Mouse (Mus musculus) brain, embryonic 14.5 days (tissue): ENCODE measurements around the gene Wbp2.

ENCODE experiments used
- CTCF ChIP-seq: fragments of 200-500 bp; IDR thresholded peaks from 2 replicates; pipeline ENCODE4 v1.5.1; 2012; ENCODE audit warnings: inconsistent platforms, mild to moderate bottlenecking, moderate library complexity, borderline replicate concordance; ENCODE audit not compliant: insufficient read depth, insufficient read length; ENCODE audit errors: extremely low read depth
- POLR2A ChIP-seq: fragments of 200-500 bp; IDR thresholded peaks from 2 replicates; pipeline ENCODE4 v1.6.1; 2012; ENCODE audit warnings: mild to moderate bottlenecking, inconsistent platforms, borderline replicate concordance; ENCODE audit not compliant: poor library complexity, insufficient read depth, insufficient read length, severe bottlenecking; ENCODE audit errors: extremely low read depth

- TF ChIP-seq POLR2A (no peak), CTCF (no peak)
These were observed 4.8 kb upstream of the Wbp2 start for GRCm38 (mm10) chr11:116091591-116091990.
